Mouse (Mus musculus) forebrain, embryonic 14.5 days (tissue): Measurements from ENCODE around the gene Nxf1. TPM values are rescaled to one million over a fixed set of nuclear protein-coding genes. Genes with fewer than 3 reads are reported as not detected.
"Not testable (repeated sequence)": the region's sequence is repeated elsewhere in the genome, so short reads cannot be mapped to it uniquely, and the experiment has no call there.

Source experiments
- ATAC-seq: fragments of 200-750 bp; cut with Nextera tagmentation; 2 replicates; pipeline ENCODE4 v1.8.0; 2017; ENCODE audit warnings: mild to moderate bottlenecking, moderate library complexity
- DNase-seq: peaks from one replicate; pipeline ENCODE4 v3.0.0-alpha.2; 2015; ENCODE audit warnings: low spot score
- H3K27ac ChIP-seq: fragments of 300-500 bp; sonication (generic); 2 replicates; pipeline ENCODE4 v1.5.1; 2014; ENCODE audit warnings: low read depth, mild to moderate bottlenecking, control low read depth, low read length, moderate library complexity
- H3K27me3 ChIP-seq: fragments of 300-500 bp; sonication (generic); replicated peaks from 2 replicates; pipeline ENCODE4 v1.6.1; 2014; ENCODE audit warnings: low read length, control low read depth, mixed read lengths; ENCODE audit not compliant: control insufficient read depth, insufficient read depth
- H3K36me3 ChIP-seq: fragments of 300-500 bp; sonication (generic); 2 replicates; pipeline ENCODE4 v1.6.1; 2014; ENCODE audit warnings: low read length, control low read depth; ENCODE audit not compliant: control insufficient read depth, insufficient read depth
- H3K4me1 ChIP-seq: fragments of 300-500 bp; sonication (generic); 2 replicates; pipeline ENCODE4 v1.6.1; 2014; ENCODE audit warnings: antibody characterized with exemption, low read length, control low read depth; ENCODE audit not compliant: control insufficient read depth, insufficient read depth
- H3K4me2 ChIP-seq: fragments of 300-500 bp; sonication (generic); 2 replicates; pipeline ENCODE4 v1.6.1; 2014; ENCODE audit warnings: mild to moderate bottlenecking, control low read depth, low read length
- H3K4me3 ChIP-seq: fragments of 300-500 bp; sonication (generic); 2 replicates; pipeline ENCODE4 v1.5.1; 2014; ENCODE audit warnings: low read depth, low read length, control low read depth
- H3K9ac ChIP-seq: fragments of 300-500 bp; sonication (generic); 2 replicates; pipeline ENCODE4 v1.6.1; 2014; ENCODE audit warnings: mild to moderate bottlenecking, low read length, control low read depth, moderate library complexity
- H3K9me3 ChIP-seq: fragments of 300-500 bp; sonication (generic); replicated peaks from 2 replicates; pipeline ENCODE4 v1.6.1; 2016; ENCODE audit warnings: low read length, control low read depth, mixed read lengths; ENCODE audit not compliant: control insufficient read depth
- WGBS: fragments of 180-500 bp; shearing (Covaris S2); extraction: QIAGEN DNeasy Blood & Tissue Kit; methylation state at CpG from one replicate; pipeline ENCODE4 v1.1.7; 2014; 5-methylcytosine and 5-hydroxymethylcytosine counted together
- polyA plus RNA-seq: library from polyadenylated mRNA; unstranded; fragments of >200 nt; fragmentation: Nextera tagmentation; extraction: Ambion mirVana; gene quantifications from 2 replicates; pipeline ENCODE4 v1.2.1, GENCODE M21; 2014

Gene Nxf1
- polyA plus RNA-seq, 1 experiment from 2014 or later: 162 TPM

DNA sequence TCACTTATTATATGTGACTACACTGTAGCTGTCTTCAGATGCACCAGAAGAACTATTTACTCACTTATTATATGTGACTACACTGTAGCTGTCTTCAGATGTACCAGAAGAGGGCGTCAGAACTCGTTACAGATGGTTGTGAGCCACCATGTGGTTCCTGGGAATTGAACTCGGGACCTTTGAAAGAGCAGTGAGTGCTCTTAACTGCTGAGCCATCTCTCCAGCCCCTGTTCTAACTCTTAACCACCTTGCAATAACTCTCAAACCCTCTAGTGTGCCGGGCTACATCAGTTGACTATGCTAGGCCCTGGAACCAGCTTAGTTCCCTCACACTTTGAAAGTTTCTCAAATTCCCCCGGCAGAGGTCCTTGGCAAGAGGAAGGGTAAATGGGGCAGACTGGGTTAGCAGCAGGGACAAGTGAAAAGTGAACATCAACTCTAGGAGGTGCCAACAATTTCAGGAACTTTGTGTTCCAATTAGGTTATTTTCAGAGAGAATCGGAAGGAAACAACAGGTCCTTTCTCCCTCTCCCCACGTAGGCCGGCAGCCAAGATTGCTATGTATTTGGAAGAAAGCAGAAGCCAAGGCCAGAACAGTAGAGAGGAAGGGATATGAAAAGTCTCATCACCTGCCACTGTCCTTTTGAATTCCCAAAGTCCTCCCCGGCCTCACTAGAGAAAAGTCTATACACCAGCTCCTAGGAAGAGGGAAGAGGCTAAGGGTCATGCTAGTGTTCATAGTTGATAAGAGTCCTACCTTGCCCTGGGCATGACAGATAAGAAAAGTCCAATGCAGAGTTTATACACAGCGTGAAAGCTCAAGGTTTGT lies 42.0 kb upstream of the Nxf1 start:
- ATAC-seq: no peak
- DNase-seq: no peak
- H3K36me3 ChIP-seq: peaks cover 19% of the 10 kb centered on the region
- no peak overlapping the region for H3K9ac ChIP-seq
- no peaks in the 10 kb centered on the region for H3K27me3 ChIP-seq
- H3K4me2 ChIP-seq: no peak overlapping the region
- WGBS: 71% methylated on average over 10 of the region's 10 CpGs
- H3K4me1 ChIP-seq: peaks cover 16% of the 10 kb centered on the region
- H3K9me3 ChIP-seq: no peaks in the 10 kb centered on the region
- H3K4me3 ChIP-seq: no peak overlapping the region
- H3K27ac ChIP-seq: no peak overlapping the region

DNA sequence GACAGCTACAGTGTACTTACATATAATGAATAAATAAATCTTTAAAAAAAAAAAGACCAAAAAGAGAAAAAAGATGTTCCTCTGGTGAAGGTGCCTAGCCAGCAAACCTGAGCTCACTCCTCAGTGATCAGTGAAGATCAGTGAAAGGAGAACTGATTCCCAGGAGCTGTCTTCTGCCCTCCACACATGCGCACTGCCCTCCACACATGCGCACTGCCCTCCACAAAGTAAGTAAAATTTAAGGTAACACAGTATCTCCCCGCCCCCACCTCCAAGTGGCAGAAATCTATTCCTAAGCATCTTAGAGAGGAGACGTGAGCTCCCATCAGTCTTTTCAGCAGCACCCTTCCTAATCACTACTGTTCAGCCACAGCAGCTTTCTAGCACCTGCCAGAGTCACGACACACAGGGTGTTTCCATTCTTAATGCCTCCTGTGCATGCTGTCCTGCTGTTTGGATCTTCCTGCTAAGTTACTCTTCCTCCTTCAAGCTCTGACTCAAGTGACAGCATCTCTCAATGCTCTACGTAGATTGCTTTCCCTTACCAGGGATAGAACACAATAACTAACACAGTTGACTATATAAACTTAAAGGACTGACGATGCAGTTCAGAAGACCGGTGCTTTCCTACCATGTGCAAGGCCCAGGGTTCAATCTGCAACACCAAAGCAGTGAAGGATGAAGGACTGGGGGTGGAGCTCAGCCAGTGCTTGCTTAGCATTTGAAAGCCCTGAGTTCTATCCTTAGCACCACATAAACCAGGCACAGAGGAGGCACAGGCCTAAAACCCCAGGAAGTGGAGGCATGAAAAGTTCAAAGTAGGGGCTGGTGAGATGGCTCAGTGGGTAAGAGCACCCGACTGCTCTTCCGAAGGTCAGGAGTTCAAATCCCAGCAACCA lies 40.8 kb upstream of the Nxf1 start:
- Histone ChIP-seq H3K4me2 (no peak overlapping the region), H3K4me3 (no peak overlapping the region), H3K27me3 (no peaks in the 10 kb centered on the region), H3K9ac (no peak overlapping the region), H3K4me1 (peaks cover 16% of the 10 kb centered on the region), H3K9me3 (no peaks in the 10 kb centered on the region), H3K36me3 (peaks cover 7% of the 10 kb centered on the region; the same call in 1 of the 2 replicates), H3K27ac (no peak overlapping the region)
- 72% methylated on average over 10 of the region's 10 CpGs for WGBS
- no peak for DNase-seq
- no peak for ATAC-seq

DNA sequence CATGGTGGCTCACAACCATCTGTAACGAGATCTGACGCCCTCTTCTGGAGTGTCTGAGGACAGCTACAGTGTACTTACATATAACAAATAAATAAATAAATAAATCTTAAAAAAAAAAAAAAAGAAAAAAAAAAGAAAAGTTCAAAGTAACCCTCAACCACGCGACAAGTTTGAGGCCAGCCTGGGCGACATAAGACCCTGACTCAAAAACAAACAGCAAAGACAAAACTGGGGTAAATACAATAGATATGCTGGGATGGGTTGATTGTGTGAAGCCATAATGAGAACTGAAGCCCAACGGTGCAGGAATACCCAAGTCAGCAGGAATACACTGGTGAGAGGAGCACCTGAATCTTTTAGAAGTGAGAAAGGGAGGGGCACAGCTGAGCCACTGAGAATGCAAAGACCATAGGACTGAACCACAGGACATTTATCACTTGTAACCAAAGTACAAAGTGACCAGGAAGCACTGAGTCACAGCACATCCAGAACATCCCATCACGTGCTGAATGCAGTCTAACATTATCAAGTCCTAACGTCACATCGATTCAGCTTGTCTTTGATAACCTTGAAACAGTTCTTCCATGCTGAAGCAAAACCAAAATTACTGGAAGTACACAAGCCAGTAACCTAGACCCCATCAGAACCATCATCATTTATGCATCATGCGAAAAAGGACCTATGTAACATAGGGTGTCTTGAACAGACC lies 40.0 kb upstream of the Nxf1 start:
- H3K9ac ChIP-seq: no peak overlapping the region
- peaks cover 2% of the 10 kb centered on the region; the same call in 1 of the 2 replicates for H3K36me3 ChIP-seq
- no peak for ATAC-seq
- peaks cover 13% of the 10 kb centered on the region for H3K4me1 ChIP-seq
- no peaks in the 10 kb centered on the region for H3K27me3 ChIP-seq
- no peak overlapping the region for H3K27ac ChIP-seq
- H3K4me2 ChIP-seq: no peak overlapping the region
- H3K4me3 ChIP-seq: no peak overlapping the region
- no peak for DNase-seq
- 75% methylated on average over 8 of the region's 10 CpGs for WGBS
- no peaks in the 10 kb centered on the region for H3K9me3 ChIP-seq

DNA sequence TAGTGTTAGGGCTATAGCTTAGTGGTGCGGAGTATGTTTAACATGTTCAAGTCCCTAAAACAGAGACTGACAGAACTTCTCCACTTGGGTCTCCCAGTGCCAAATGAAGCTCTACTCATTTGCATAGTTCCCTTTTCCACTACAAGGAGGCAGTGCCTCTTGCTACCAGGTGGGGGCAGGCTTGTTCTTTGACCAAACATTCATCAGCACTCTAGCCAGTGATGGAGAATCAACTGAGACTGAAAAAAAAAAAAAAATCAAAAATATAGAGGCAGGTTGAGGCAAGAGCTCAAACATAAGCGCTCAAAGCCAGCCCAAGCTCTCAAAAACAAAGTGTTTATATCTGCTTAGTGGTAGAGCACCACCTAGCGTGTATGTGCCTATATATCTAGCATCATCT lies 38.5 kb upstream of the Nxf1 start:
- ATAC-seq (no peak), DNase-seq (peak; percentile 71)
- Histone ChIP-seq H3K4me3 (no peak overlapping the region), H3K27ac (no peak overlapping the region), H3K4me2 (no peak overlapping the region), H3K36me3 (no peaks in the 10 kb centered on the region), H3K9ac (no peak overlapping the region), H3K27me3 (no peaks in the 10 kb centered on the region), H3K4me1 (peaks cover 13% of the 10 kb centered on the region; the same call in 1 of the 2 replicates), H3K9me3 (no peaks in the 10 kb centered on the region)
- 70% methylated on average over 3 of the region's 3 CpGs for WGBS

GRCm38 (mm10) chr19:8719037-8719436 lies 37.8 kb upstream of the Nxf1 start:
- not testable (repeated sequence) for DNase-seq, H3K27ac ChIP-seq, H3K9ac ChIP-seq, H3K27me3 ChIP-seq, H3K4me3 ChIP-seq, ATAC-seq, H3K36me3 ChIP-seq, H3K4me2 ChIP-seq, H3K9me3 ChIP-seq
- peaks cover 11% of the 10 kb centered on the region; the same call in 1 of the 2 replicates for H3K4me1 ChIP-seq

DNA sequence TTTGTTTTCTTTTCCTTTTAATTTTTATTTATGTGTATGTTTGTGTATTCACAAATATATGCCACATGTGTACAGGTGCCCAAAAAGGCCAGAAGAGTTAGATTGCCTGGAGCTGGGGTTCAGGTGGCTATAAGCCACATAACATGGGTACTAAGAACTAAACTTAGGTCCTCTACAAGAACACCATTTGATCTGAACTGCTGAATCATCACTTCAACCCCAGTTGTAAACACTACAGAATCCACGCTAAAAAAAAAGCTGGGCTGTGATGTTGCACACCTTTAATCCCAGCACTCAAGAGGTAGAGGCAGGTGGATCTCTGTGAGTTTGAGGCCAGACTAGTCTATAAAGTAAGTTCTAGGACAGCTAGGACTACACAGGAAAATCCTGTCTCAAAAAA lies 35.5 kb upstream of the Nxf1 start:
- WGBS: 91% methylated on average over 1 of the region's 1 CpGs
- ATAC-seq: no peak
- peaks cover 24% of the 10 kb centered on the region for H3K36me3 ChIP-seq
- H3K27me3 ChIP-seq: no peaks in the 10 kb centered on the region
- peak overlapping the region; percentile 8; the same call in 1 of the 2 replicates for H3K9ac ChIP-seq
- H3K27ac ChIP-seq: no peak overlapping the region
- peak overlapping the region; percentile 83; the same call in 1 of the 2 replicates for H3K4me2 ChIP-seq
- no peak overlapping the region for H3K4me3 ChIP-seq
- DNase-seq: no peak
- no peaks in the 10 kb centered on the region for H3K9me3 ChIP-seq
- peaks cover 21% of the 10 kb centered on the region for H3K4me1 ChIP-seq

GRCm38 (mm10) chr19:8722021-8722420 lies 34.9 kb upstream of the Nxf1 start:
- Histone ChIP-seq H3K4me2 (peak overlapping the region; percentile 83), H3K27me3 (no peaks in the 10 kb centered on the region), H3K4me1 (peaks cover 21% of the 10 kb centered on the region), H3K36me3 (peaks cover 31% of the 10 kb centered on the region), H3K9ac (peak overlapping the region; percentile 81), H3K27ac (no peak overlapping the region), H3K4me3 (peak overlapping the region; percentile 63), H3K9me3 (no peaks in the 10 kb centered on the region)
- no peak for ATAC-seq
- WGBS: 63% methylated on average over 4 of the region's 4 CpGs
- DNase-seq: no peak

GRCm38 (mm10) chr19:8722559-8722906 lies 34.3 kb upstream of the Nxf1 start:
- H3K36me3 ChIP-seq: peaks cover 32% of the 10 kb centered on the region
- DNase-seq (no peak), ATAC-seq (no peak; the same call in 1 of the 2 replicates)
- 1% methylated on average over 5 of the region's 5 CpGs for WGBS
- H3K27me3 ChIP-seq: no peaks in the 10 kb centered on the region
- peak overlapping the region; percentile 83 for H3K4me2 ChIP-seq
- peak overlapping the region; percentile 81 for H3K9ac ChIP-seq
- H3K4me1 ChIP-seq: peaks cover 21% of the 10 kb centered on the region
- peak overlapping the region; percentile 63 for H3K4me3 ChIP-seq
- H3K9me3 ChIP-seq: no peaks in the 10 kb centered on the region
- peak overlapping the region; percentile 93 for H3K27ac ChIP-seq
